Mouse (Mus musculus) stomach, embryonic 16.5 days (tissue): ENCODE data around the gene Esp38. TPM values are rescaled to one million over a fixed set of nuclear protein-coding genes. Genes with fewer than 3 reads are reported as not detected.
"Not testable (repeated sequence)": the region's sequence is repeated elsewhere in the genome, so short reads cannot be mapped to it uniquely, and the experiment has no call there.

Experiments
- ATAC-seq: fragments of 200-750 bp; cut with Nextera tagmentation; 2 replicates; pipeline ENCODE4 v1.8.0; 2017; ENCODE audit warnings: moderate number of reproducible peaks, moderate TSS enrichment; ENCODE audit not compliant: insufficient read depth, low FRiP score
- H3K27ac ChIP-seq: fragments of 300-500 bp; sonication (generic); 2 replicates; pipeline ENCODE4 v1.5.1; 2014; ENCODE audit warnings: low read length
- H3K27me3 ChIP-seq: fragments of 300-500 bp; sonication (generic); 2 replicates; pipeline ENCODE4 v1.6.1; 2014; ENCODE audit warnings: low read length, control low read depth, mixed read lengths; ENCODE audit not compliant: control insufficient read depth, insufficient read depth
- H3K36me3 ChIP-seq: fragments of 300-500 bp; sonication (generic); 2 replicates; pipeline ENCODE4 v1.6.1; 2014; ENCODE audit warnings: low read length; ENCODE audit not compliant: control insufficient read depth, insufficient read depth
- H3K4me1 ChIP-seq: fragments of 300-500 bp; sonication (generic); 2 replicates; pipeline ENCODE4 v1.6.1; 2014; ENCODE audit warnings: low read length, control low read depth, mixed read lengths; ENCODE audit not compliant: control insufficient read depth, insufficient read depth
- H3K4me2 ChIP-seq: fragments of 300-500 bp; sonication (generic); 2 replicates; pipeline ENCODE4 v1.6.1; 2014; ENCODE audit warnings: low read depth, low read length, mixed read lengths
- H3K4me3 ChIP-seq: fragments of 300-500 bp; sonication (generic); replicated peaks from 2 replicates; pipeline ENCODE4 v1.5.1; 2014; ENCODE audit warnings: mild to moderate bottlenecking, low read length
- H3K9ac ChIP-seq: fragments of 300-500 bp; sonication (generic); 2 replicates; pipeline ENCODE4 v1.6.1; 2014; ENCODE audit warnings: low read length
- H3K9me3 ChIP-seq: fragments of 300-500 bp; sonication (generic); replicated peaks from 2 replicates; pipeline ENCODE4 v1.6.1; 2016; ENCODE audit warnings: low read length, control low read depth; ENCODE audit not compliant: control insufficient read depth
- WGBS: fragments of 180-500 bp; shearing (Covaris S2); extraction: QIAGEN DNeasy Blood & Tissue Kit; methylation state at CpG from one replicate; pipeline ENCODE4 v1.1.7; 2014; 5-methylcytosine and 5-hydroxymethylcytosine counted together
- polyA plus RNA-seq: library from polyadenylated mRNA; unstranded; fragments of >200 nt; fragmentation: Nextera tagmentation; extraction: Ambion mirVana; gene quantifications from 2 replicates; pipeline ENCODE4 v1.2.1, GENCODE M21; 2015

The Esp38 gene
- not detected in 2 replicates for polyA plus RNA-seq

DNA sequence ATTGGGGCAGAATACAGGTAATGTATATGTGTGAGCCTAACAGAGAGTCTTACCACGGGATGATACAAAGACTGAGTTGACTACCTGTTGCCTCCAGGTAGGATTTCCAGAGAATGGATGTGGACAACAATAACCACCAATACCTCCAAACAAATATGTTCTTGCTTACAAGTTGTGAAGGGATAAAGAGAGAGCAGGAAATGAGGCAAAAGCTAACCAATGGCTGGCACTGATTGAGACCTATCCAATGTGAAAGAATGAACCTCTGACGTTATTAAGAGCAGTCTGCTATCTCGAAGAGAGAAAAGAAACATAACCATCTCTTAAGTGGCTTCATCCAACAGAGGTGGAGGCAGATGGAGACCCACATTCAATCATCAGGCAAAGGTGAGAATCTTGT is at the start of gene Esp38:
Gene Esp38 (plus strand): TSS at position 301 of the 400 bp plus-strand sequence.
- no peak within 1 kb of the TSS for H3K27ac ChIP-seq
- no peaks in the 10 kb centered on the region for H3K27me3 ChIP-seq
- WGBS, result 76% methylated on average over 3 of the region's 3 CpGs
- ATAC-seq, result no peak
- no peak within 1 kb of the TSS for H3K4me2 ChIP-seq
- H3K9ac ChIP-seq, result no peak within 1 kb of the TSS
- no peaks in the 10 kb centered on the region for H3K4me1 ChIP-seq
- H3K9me3 ChIP-seq, result no peaks in the 10 kb centered on the region
- H3K36me3 ChIP-seq, result no peaks in the 10 kb centered on the region
- no peak within 1 kb of the TSS for H3K4me3 ChIP-seq

DNA sequence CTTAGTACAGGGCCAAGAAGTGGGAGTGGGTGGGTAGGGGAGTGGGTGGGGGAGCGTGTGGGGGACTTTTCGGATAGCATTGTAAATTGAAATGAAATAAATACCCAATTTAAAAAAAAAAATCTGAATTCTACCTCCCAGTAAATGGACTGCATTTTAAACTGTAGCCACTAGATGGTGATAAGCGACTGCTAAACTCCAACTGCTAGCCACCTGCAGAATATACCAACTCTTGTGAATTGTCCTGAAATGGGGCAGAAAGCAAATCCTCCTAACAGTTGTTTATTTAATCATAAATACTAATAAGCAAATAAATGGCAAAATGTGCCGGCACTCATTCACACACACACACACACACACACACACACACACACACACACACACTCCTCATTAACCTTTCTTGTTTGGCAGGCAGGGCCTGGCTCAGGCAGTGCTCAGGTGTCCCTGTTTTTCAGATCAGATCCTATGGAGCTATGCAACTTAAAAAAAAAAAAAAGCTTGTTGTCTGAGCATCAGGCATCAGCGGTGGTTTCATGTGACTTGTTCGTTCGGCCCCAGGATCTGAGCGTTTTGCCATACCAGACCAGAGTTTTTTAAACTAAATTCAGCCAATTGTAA is 47.3 kb upstream of the Esp38 start:
- not testable (repeated sequence) for ATAC-seq
- 48% methylated on average over 8 of the region's 8 CpGs for WGBS

More for the DNA sequence above, 47.3 kb upstream of the Esp38 start:
- not testable (repeated sequence) for H3K9me3 ChIP-seq, H3K4me2 ChIP-seq, H3K9ac ChIP-seq, H3K4me3 ChIP-seq, H3K27ac ChIP-seq, H3K4me1 ChIP-seq, H3K27me3 ChIP-seq, H3K36me3 ChIP-seq

Other genes starting within 250 kb of the Esp38 start
- not detected in 2 replicates for gene AC192777.2, start 144.9 kb downstream of the Esp38 start, polyA plus RNA-seq